Mouse (Mus musculus): Measurements from ENCODE around the gene Rin3. TPM values are rescaled to one million over a fixed set of nuclear protein-coding genes. Genes with fewer than 3 reads are reported as not detected.

The Rin3 gene
- polyA plus RNA-seq, 1 experiment from 2014 or later, result 14.2 TPM

- ATAC-seq (ENCODE audit: borderline replicate concordance, extremely low read depth, low FRiP score, low TSS enrichment), result no peak
- no peak overlapping the region for H3K9ac ChIP-seq
- no peaks in the 10 kb centered on the region for H3K9me3 ChIP-seq
- no peak overlapping the region for H3K4me3 ChIP-seq
- WGBS, result 72% methylated on average over 3 of the region's 3 CpGs
- H3K36me3 ChIP-seq, result peaks cover 13% of the 10 kb centered on the region; the same call in 1 of the 2 replicates
- peaks cover 15% of the 10 kb centered on the region for H3K4me1 ChIP-seq
- no peaks in the 10 kb centered on the region for H3K27me3 ChIP-seq
- H3K4me2 ChIP-seq, result no peak overlapping the region
- H3K27ac ChIP-seq, result no peak overlapping the region
Measured at GRCm38 (mm10) chr12:102367075-102367474, 84.2 kb downstream of the Rin3 start.

- Histone ChIP-seq H3K27ac (no peak overlapping the region), H3K27me3 (no peaks in the 10 kb centered on the region), H3K4me1 (peaks cover 15% of the 10 kb centered on the region), H3K36me3 (peaks cover 13% of the 10 kb centered on the region; the same call in 1 of the 2 replicates), H3K9ac (no peak overlapping the region), H3K9me3 (no peaks in the 10 kb centered on the region), H3K4me3 (no peak overlapping the region), H3K4me2 (no peak overlapping the region)
- WGBS, result 66% methylated on average over 7 of the region's 7 CpGs
- no peak for ATAC-seq (ENCODE audit: borderline replicate concordance, extremely low read depth, low FRiP score, low TSS enrichment)
Measured at GRCm38 (mm10) chr12:102368066-102368465, 85.2 kb downstream of the Rin3 start.

- no peak overlapping the region for H3K9ac ChIP-seq
- ATAC-seq (ENCODE audit: borderline replicate concordance, extremely low read depth, low FRiP score, low TSS enrichment), result 0 out of 2 replicates have a peak, but pooled peaks have one; percentile 47
- WGBS, result 82% methylated on average over 14 of the region's 14 CpGs
- no peak overlapping the region for H3K4me3 ChIP-seq
- H3K27me3 ChIP-seq, result no peaks in the 10 kb centered on the region
- H3K4me1 ChIP-seq, result peaks cover 15% of the 10 kb centered on the region
- no peak overlapping the region for H3K4me2 ChIP-seq
- no peaks in the 10 kb centered on the region for H3K9me3 ChIP-seq
- no peak overlapping the region for H3K27ac ChIP-seq
- peaks cover 17% of the 10 kb centered on the region; the same call in 1 of the 2 replicates for H3K36me3 ChIP-seq
Measured at GRCm38 (mm10) chr12:102368556-102368955, 85.7 kb downstream of the Rin3 start.

GRCm38 (mm10) chr12:102369488-102370235 lies 86.8 kb downstream of the Rin3 start:
- Histone ChIP-seq H3K27ac (no peak overlapping the region), H3K36me3 (peaks cover 25% of the 10 kb centered on the region; the same call in 1 of the 2 replicates)

GRCm38 (mm10) chr12:102370931-102371500 lies 88.2 kb downstream of the Rin3 start:
- no peak for ATAC-seq (ENCODE audit: borderline replicate concordance, extremely low read depth, low FRiP score, low TSS enrichment)
- Histone ChIP-seq H3K4me2 (no peak overlapping the region), H3K4me3 (no peak overlapping the region), H3K27ac (no peak overlapping the region), H3K9ac (no peak overlapping the region), H3K36me3 (peaks cover 26% of the 10 kb centered on the region; the same call in 1 of the 2 replicates), H3K27me3 (no peaks in the 10 kb centered on the region), H3K9me3 (no peaks in the 10 kb centered on the region), H3K4me1 (peaks cover 15% of the 10 kb centered on the region)
- WGBS, result 75% methylated on average over 4 of the region's 4 CpGs

More at GRCm38 (mm10) chr12:102369488-102370235, 86.8 kb downstream of the Rin3 start:
- ATAC-seq (ENCODE audit: borderline replicate concordance, extremely low read depth, low FRiP score, low TSS enrichment), result no peak
- Histone ChIP-seq H3K4me3 (no peak overlapping the region), H3K9ac (no peak overlapping the region), H3K27me3 (no peaks in the 10 kb centered on the region), H3K9me3 (no peaks in the 10 kb centered on the region), H3K4me2 (no peak overlapping the region), H3K4me1 (peaks cover 15% of the 10 kb centered on the region)
- WGBS, result 60% methylated on average over 22 of the region's 22 CpGs

GRCm38 (mm10) chr12:102372322-102372721 lies 89.5 kb downstream of the Rin3 start:
- WGBS, result 65% methylated on average over 3 of the region's 3 CpGs

GRCm38 (mm10) chr12:102382180-102382579 lies 99.3 kb downstream of the Rin3 start:
- Histone ChIP-seq H3K9me3 (no peaks in the 10 kb centered on the region), H3K27ac (no peak overlapping the region), H3K36me3 (peaks cover 22% of the 10 kb centered on the region), H3K4me1 (no peaks in the 10 kb centered on the region), H3K4me3 (no peak overlapping the region), H3K27me3 (no peaks in the 10 kb centered on the region), H3K9ac (no peak overlapping the region), H3K4me2 (no peak overlapping the region)
- 78% methylated on average over 8 of the region's 8 CpGs for WGBS
- ATAC-seq (ENCODE audit: borderline replicate concordance, extremely low read depth, low FRiP score, low TSS enrichment), result no peak

More at GRCm38 (mm10) chr12:102372322-102372721, 89.5 kb downstream of the Rin3 start:
- no peak for ATAC-seq (ENCODE audit: borderline replicate concordance, extremely low read depth, low FRiP score, low TSS enrichment)
- Histone ChIP-seq H3K9me3 (no peaks in the 10 kb centered on the region), H3K27me3 (no peaks in the 10 kb centered on the region), H3K4me1 (peaks cover 15% of the 10 kb centered on the region), H3K9ac (no peak overlapping the region), H3K4me2 (no peak overlapping the region), H3K27ac (no peak overlapping the region), H3K4me3 (no peak overlapping the region), H3K36me3 (peaks cover 26% of the 10 kb centered on the region; the same call in 1 of the 2 replicates)

- no peaks in the 10 kb centered on the region for H3K4me1 ChIP-seq
- WGBS, result 87% methylated on average over 9 of the region's 9 CpGs
Measured at GRCm38 (mm10) chr12:102383288-102383687, 100.4 kb downstream of the Rin3 start.

GRCm38 (mm10) chr12:102384819-102385218 lies 102.0 kb downstream of the Rin3 start:
- no peak for ATAC-seq (ENCODE audit: borderline replicate concordance, extremely low read depth, low FRiP score, low TSS enrichment)
- Histone ChIP-seq H3K9me3 (no peaks in the 10 kb centered on the region), H3K27me3 (no peaks in the 10 kb centered on the region), H3K9ac (no peak overlapping the region), H3K4me1 (no peaks in the 10 kb centered on the region), H3K4me3 (no peak overlapping the region), H3K4me2 (no peak overlapping the region), H3K27ac (no peak overlapping the region), H3K36me3 (peaks cover 25% of the 10 kb centered on the region)
- WGBS, result 24% methylated on average over 3 of the region's 3 CpGs

More at GRCm38 (mm10) chr12:102383288-102383687, 100.4 kb downstream of the Rin3 start:
- Histone ChIP-seq H3K9me3 (no peaks in the 10 kb centered on the region), H3K9ac (no peak overlapping the region), H3K4me2 (no peak overlapping the region), H3K4me3 (no peak overlapping the region), H3K27me3 (no peaks in the 10 kb centered on the region), H3K36me3 (peaks cover 22% of the 10 kb centered on the region), H3K27ac (no peak overlapping the region)
- no peak for ATAC-seq (ENCODE audit: borderline replicate concordance, extremely low read depth, low FRiP score, low TSS enrichment)

- WGBS, result 55% methylated on average over 16 of the region's 16 CpGs
- no peak overlapping the region for H3K27ac ChIP-seq
- H3K27me3 ChIP-seq, result no peaks in the 10 kb centered on the region
- ATAC-seq (ENCODE audit: borderline replicate concordance, extremely low read depth, low FRiP score, low TSS enrichment), result peak; percentile 51
- no peaks in the 10 kb centered on the region for H3K9me3 ChIP-seq
- no peak overlapping the region for H3K4me2 ChIP-seq
- no peaks in the 10 kb centered on the region for H3K4me1 ChIP-seq
- H3K36me3 ChIP-seq, result peaks cover 28% of the 10 kb centered on the region
- H3K4me3 ChIP-seq, result no peak overlapping the region
- H3K9ac ChIP-seq, result no peak overlapping the region
Measured at GRCm38 (mm10) chr12:102387219-102387917, 104.5 kb downstream of the Rin3 start.

GRCm38 (mm10) chr12:102390042-102390441 lies 107.2 kb downstream of the Rin3 start:
- H3K27me3 ChIP-seq, result no peaks in the 10 kb centered on the region
- peaks cover 21% of the 10 kb centered on the region for H3K36me3 ChIP-seq
- 44% methylated on average over 8 of the region's 8 CpGs for WGBS
- no peak overlapping the region for H3K9ac ChIP-seq
- H3K4me2 ChIP-seq, result no peak overlapping the region
- H3K9me3 ChIP-seq, result no peaks in the 10 kb centered on the region
- no peaks in the 10 kb centered on the region for H3K4me1 ChIP-seq
- H3K4me3 ChIP-seq, result no peak overlapping the region
- no peak overlapping the region for H3K27ac ChIP-seq
- no peak for ATAC-seq (ENCODE audit: borderline replicate concordance, extremely low read depth, low FRiP score, low TSS enrichment)

GRCm38 (mm10) chr12:102391109-102391508 lies 108.3 kb downstream of the Rin3 start:
- peaks cover 21% of the 10 kb centered on the region for H3K36me3 ChIP-seq
- H3K27ac ChIP-seq, result no peak overlapping the region
- no peaks in the 10 kb centered on the region for H3K9me3 ChIP-seq
- no peak overlapping the region for H3K9ac ChIP-seq
- no peak for ATAC-seq (ENCODE audit: borderline replicate concordance, extremely low read depth, low FRiP score, low TSS enrichment)
- H3K4me3 ChIP-seq, result no peak overlapping the region
- no peak overlapping the region for H3K4me2 ChIP-seq
- WGBS, result 83% methylated on average over 2 of the region's 2 CpGs
- no peaks in the 10 kb centered on the region for H3K4me1 ChIP-seq
- no peaks in the 10 kb centered on the region for H3K27me3 ChIP-seq
